Mouse (Mus musculus): ENCODE data around the gene Klf7. TPM values are rescaled to one million over a fixed set of nuclear protein-coding genes. Genes with fewer than 3 reads are reported as not detected.
A peak's percentile ranks its signal among the peaks of the same experiment; 100 is the strongest.

Gene Klf7
- polyA plus RNA-seq, 1 experiment = 19.7 TPM

- peak overlapping the region; percentile 26; the same call in 1 of the 2 replicates for H3K27ac ChIP-seq (ENCODE audit: insufficient read depth, low read length)
- no peak for TF ChIP-seq POLR2A (IDR thresholded peaks at IDR 0.05; ENCODE audit: borderline replicate concordance, insufficient read depth, low read length)
- TF ChIP-seq CTCF (IDR thresholded peaks at IDR 0.05; ENCODE audit: borderline replicate concordance, insufficient read depth, low read depth, low read length) = no peak
Observed at GRCm38 (mm10) chr1:64032502-64033231, 89.4 kb downstream of the Klf7 start.

GRCm38 (mm10) chr1:64021986-64022385 is 100.1 kb downstream of the Klf7 start:
- no peak overlapping the region for H3K27ac ChIP-seq (ENCODE audit: insufficient read depth, low read length)
- TF ChIP-seq CTCF (IDR thresholded peaks at IDR 0.05; ENCODE audit: borderline replicate concordance, insufficient read depth, low read depth, low read length) = no peak
- H3K27me3 ChIP-seq (ENCODE audit: control insufficient read depth, insufficient read depth, low read length) = no peaks in the 10 kb centered on the region
- no peak overlapping the region for H3K4me3 ChIP-seq (replicated peaks; ENCODE audit: insufficient read depth, low read depth, low read length)
- DNase-seq = no peak
- peaks cover 10% of the 10 kb centered on the region for H3K4me1 ChIP-seq (ENCODE audit: control insufficient read depth, insufficient read depth, low read length)
- 78% methylated on average over 3 of the region's 3 CpGs for WGBS

More at GRCm38 (mm10) chr1:64032502-64033231, 89.4 kb downstream of the Klf7 start:
- Histone ChIP-seq H3K27me3 (ENCODE audit: control insufficient read depth, insufficient read depth, low read length) (no peaks in the 10 kb centered on the region), H3K4me1 (ENCODE audit: control insufficient read depth, insufficient read depth, low read length) (peaks cover 9% of the 10 kb centered on the region; the same call in 1 of the 2 replicates), H3K4me3 (replicated peaks; ENCODE audit: insufficient read depth, low read depth, low read length) (no peak overlapping the region)
- no peak for DNase-seq
- WGBS = 77% methylated on average over 9 of the region's 9 CpGs

GRCm38 (mm10) chr1:64020672-64021635 is 101.1 kb downstream of the Klf7 start:
- Histone ChIP-seq H3K4me3 (replicated peaks; ENCODE audit: insufficient read depth, low read depth, low read length) (no peak overlapping the region), H3K27ac (ENCODE audit: insufficient read depth, low read length) (no peak overlapping the region; the same call in 1 of the 2 replicates), H3K27me3 (ENCODE audit: control insufficient read depth, insufficient read depth, low read length) (no peaks in the 10 kb centered on the region), H3K4me1 (ENCODE audit: control insufficient read depth, insufficient read depth, low read length) (peaks cover 10% of the 10 kb centered on the region)
- peak in 1 of 2 experiments; percentile 44 for DNase-seq
- TF ChIP-seq CTCF (IDR thresholded peaks at IDR 0.05; ENCODE audit: borderline replicate concordance, insufficient read depth, low read depth, low read length) (0 out of 2 replicates have a peak, but pooled peaks have one; percentile 2), POLR2A (IDR thresholded peaks at IDR 0.05; ENCODE audit: borderline replicate concordance, insufficient read depth, low read length) (no peak)
- WGBS = 37% methylated on average over 19 of the region's 19 CpGs

DNA sequence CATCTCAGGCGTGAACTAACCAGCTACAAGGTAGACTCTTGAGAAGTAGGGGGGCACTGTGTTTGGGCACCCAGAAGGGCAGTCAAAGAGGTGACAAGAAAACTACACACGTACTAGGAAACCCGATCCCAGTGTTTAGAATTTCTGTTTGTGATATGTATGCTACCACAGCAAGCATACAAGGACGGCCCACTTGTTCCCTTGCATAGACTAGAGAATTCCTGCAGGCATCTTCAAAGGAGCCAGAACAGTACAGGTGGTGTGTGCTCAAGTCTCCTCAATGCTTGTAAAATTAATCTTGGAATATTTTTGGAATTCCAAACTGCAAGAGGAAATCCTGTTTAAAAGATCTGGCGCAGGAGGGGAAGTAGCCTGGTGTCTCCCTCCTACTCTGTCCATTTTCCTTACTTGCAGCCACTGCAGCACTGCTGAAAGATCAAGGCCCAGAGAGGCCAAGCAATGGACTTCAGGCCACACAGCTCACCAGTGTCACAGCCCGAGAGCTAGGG is 102.9 kb downstream of the Klf7 start:
- Histone ChIP-seq H3K4me1 (ENCODE audit: control insufficient read depth, insufficient read depth, low read length) (peaks cover 10% of the 10 kb centered on the region), H3K27ac (ENCODE audit: insufficient read depth, low read length) (no peak overlapping the region), H3K27me3 (ENCODE audit: control insufficient read depth, insufficient read depth, low read length) (no peaks in the 10 kb centered on the region), H3K4me3 (replicated peaks; ENCODE audit: insufficient read depth, low read depth, low read length) (no peak overlapping the region)
- TF ChIP-seq CTCF (IDR thresholded peaks at IDR 0.05; ENCODE audit: borderline replicate concordance, insufficient read depth, low read depth, low read length) (no peak), POLR2A (IDR thresholded peaks at IDR 0.05; ENCODE audit: borderline replicate concordance, insufficient read depth, low read length) (no peak)
- 89% methylated on average over 6 of the region's 6 CpGs for WGBS
- no peak for DNase-seq

DNA sequence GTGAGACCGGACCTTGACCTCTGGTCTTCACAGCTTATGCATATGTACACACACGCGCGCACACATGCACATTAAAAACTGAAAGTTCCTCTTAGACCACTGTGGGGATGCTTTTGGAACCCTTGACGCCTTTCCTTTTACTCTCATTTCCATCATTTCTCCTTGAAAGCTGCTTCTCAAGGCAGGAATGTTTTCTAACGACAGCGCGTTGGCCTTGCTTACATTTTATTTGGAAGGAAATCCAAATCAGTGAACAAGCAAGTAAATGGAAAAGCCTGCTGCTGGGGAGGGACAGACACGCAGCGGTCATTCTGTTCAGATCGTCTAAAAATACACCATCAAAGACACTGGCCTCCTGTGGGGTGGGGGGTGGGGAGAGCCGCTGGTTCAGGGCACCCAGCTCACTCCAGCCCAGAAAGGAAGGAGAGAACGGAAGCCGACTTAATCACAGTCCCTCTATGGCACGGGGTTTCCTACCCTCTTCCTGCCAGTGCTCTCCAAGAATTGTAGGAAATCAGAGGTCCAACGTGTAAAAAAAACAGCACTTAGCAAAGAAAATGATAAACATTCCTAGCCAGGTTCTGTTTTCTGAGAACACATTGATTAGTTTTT is 103.5 kb downstream of the Klf7 start:
- H3K27me3 ChIP-seq (ENCODE audit: control insufficient read depth, insufficient read depth, low read length) = no peaks in the 10 kb centered on the region
- TF ChIP-seq CTCF (IDR thresholded peaks at IDR 0.05; ENCODE audit: borderline replicate concordance, insufficient read depth, low read depth, low read length) (no peak), POLR2A (IDR thresholded peaks at IDR 0.05; ENCODE audit: borderline replicate concordance, insufficient read depth, low read length) (no peak)
- no peak for DNase-seq
- H3K4me1 ChIP-seq (ENCODE audit: control insufficient read depth, insufficient read depth, low read length) = peaks cover 10% of the 10 kb centered on the region
- H3K4me3 ChIP-seq (replicated peaks; ENCODE audit: insufficient read depth, low read depth, low read length) = no peak overlapping the region
- no peak overlapping the region for H3K27ac ChIP-seq (ENCODE audit: insufficient read depth, low read length)
- 44% methylated on average over 16 of the region's 16 CpGs for WGBS

DNA sequence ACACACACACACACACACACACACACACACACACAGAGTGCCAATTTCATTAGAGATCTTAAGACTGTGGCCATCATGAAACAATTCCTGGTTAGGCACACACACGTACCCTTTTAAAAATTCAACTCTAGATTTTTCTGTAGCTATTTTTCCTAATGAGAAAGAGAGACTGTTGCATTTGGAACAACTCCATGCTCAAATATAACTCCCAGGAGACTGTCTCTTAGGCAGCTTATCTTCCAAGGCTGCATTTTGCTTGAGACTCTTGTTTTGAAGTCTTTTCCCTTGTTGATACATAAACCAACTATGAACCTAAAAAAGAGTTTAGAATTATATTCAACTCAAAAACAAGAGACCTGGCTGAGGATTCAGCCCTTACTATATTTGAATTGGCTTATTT is 108.0 kb downstream of the Klf7 start:
- H3K27ac ChIP-seq (ENCODE audit: insufficient read depth, low read length) = no peak overlapping the region
- H3K4me3 ChIP-seq (replicated peaks; ENCODE audit: insufficient read depth, low read depth, low read length) = no peak overlapping the region
- no peak for TF ChIP-seq CTCF (IDR thresholded peaks at IDR 0.05; ENCODE audit: borderline replicate concordance, insufficient read depth, low read depth, low read length)
- no peak for TF ChIP-seq POLR2A (IDR thresholded peaks at IDR 0.05; ENCODE audit: borderline replicate concordance, insufficient read depth, low read length)
- no peaks in the 10 kb centered on the region for H3K27me3 ChIP-seq (ENCODE audit: control insufficient read depth, insufficient read depth, low read length)
- H3K4me1 ChIP-seq (ENCODE audit: control insufficient read depth, insufficient read depth, low read length) = peaks cover 4% of the 10 kb centered on the region; the same call in 1 of the 2 replicates
- 80% methylated on average over 1 of the region's 1 CpGs for WGBS
- DNase-seq = no peak

DNA sequence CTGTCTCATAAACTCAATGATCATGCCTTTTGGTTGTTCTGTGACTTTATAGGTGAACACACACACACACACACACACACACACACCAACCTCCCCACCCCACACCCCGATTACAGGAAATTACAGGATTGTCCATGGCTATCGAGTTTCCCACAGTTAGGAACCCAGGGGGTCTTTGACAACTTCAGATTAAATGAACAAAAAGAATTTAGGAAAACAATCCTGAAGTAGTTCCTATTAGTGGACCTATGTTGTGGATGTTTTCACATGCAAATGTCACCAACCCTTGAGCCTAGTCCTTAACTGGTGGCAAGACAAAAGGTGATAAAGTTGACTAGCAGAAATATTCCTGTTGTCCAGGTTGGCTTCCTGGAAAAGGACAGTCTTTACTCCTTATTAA is 113.1 kb downstream of the Klf7 start:
- Histone ChIP-seq H3K27me3 (ENCODE audit: control insufficient read depth, insufficient read depth, low read length) (no peaks in the 10 kb centered on the region), H3K27ac (ENCODE audit: insufficient read depth, low read length) (no peak overlapping the region), H3K4me1 (ENCODE audit: control insufficient read depth, insufficient read depth, low read length) (no peaks in the 10 kb centered on the region), H3K4me3 (replicated peaks; ENCODE audit: insufficient read depth, low read depth, low read length) (no peak overlapping the region)
- WGBS = 46% methylated on average over 2 of the region's 2 CpGs
- TF ChIP-seq POLR2A (IDR thresholded peaks at IDR 0.05; ENCODE audit: borderline replicate concordance, insufficient read depth, low read length) (no peak), CTCF (IDR thresholded peaks at IDR 0.05; ENCODE audit: borderline replicate concordance, insufficient read depth, low read depth, low read length) (no peak)
- no peak for DNase-seq

Measured in cerebellum, adult 2 months (tissue).